Mouse (Mus musculus): Measurements from ENCODE around the gene Maged1. TPM values are rescaled to one million over a fixed set of nuclear protein-coding genes. Genes with fewer than 3 reads are reported as not detected.
A peak's percentile ranks its signal among the peaks of the same experiment; 100 is the strongest.

Gene Maged1
- polyA plus RNA-seq (2012; ENCODE audit: insufficient read depth, insufficient read length, missing spikeins), result 45.1 and 52.6 TPM in 2 replicates

DNA sequence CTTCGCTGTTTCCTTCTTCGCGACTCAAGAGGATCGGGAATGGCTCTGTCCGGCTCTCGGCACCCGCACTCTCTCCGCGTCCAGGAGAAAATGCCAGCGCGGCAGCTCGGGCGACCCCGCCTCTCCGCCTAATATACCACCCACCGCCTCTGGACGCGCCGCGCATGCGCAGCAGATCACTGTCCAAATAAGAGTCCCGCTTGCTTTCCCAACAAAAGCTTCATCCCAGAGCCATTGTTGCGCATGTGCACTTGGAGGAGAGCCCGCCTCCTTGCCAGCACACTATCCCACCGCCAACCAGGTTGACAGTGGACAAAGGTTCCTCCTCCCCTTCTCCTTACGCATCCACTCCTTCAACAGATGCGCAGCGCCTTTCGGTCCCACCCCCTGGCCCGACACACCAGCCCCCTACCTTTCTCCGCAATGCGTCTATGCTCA is at the start of gene Maged1:
TSS of gene Maged1 (minus strand) at position 226 of the 438 bp plus-strand sequence.
- no peak for TF ChIP-seq POLR2A (IDR thresholded peaks at IDR 0.05; ENCODE audit: borderline replicate concordance, low read depth, low read length)
- TF ChIP-seq CTCF (IDR thresholded peaks at IDR 0.05; ENCODE audit: low read depth, low read length), result no peak
- peak within 1 kb of the TSS; percentile 38; the same call in 1 of the 2 replicates for H3K27ac ChIP-seq (ENCODE audit: insufficient read depth, low read depth, low read length)

GRCm38 (mm10) chrX:94580251-94580650 is 38.3 kb upstream of the Maged1 start:
- no peak for TF ChIP-seq POLR2A (IDR thresholded peaks at IDR 0.05; ENCODE audit: borderline replicate concordance, low read depth, low read length)
- no peak for TF ChIP-seq CTCF (IDR thresholded peaks at IDR 0.05; ENCODE audit: low read depth, low read length)

More for the DNA sequence above, at the start of gene Maged1:
- Histone ChIP-seq H3K4me1 (ENCODE audit: control insufficient read depth, insufficient read depth, low read length) (peaks cover 10% of the 10 kb centered on the region), H3K4me3 (ENCODE audit: insufficient read depth, low read length) (peak within 1 kb of the TSS; percentile 81)

DNA sequence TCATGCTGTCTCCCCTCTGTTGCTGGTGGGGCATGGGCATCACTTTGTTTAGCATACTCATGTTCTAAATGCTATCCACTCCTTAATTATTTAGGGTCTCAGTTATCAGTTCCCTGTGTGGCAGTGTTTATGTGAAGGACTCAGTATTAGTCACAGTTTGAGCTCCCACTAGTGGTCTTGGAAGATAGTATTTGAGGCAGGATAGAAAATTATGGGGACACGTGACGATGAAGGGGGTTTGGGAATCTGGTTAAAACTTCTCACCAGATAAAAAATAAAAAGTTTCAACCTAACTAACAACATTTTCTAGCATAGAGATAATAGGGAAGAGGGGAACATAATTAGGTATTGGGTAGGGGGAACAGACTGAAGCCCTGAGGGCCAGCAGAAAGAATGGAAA is 22.8 kb upstream of the Maged1 start:
- no peak for TF ChIP-seq POLR2A (IDR thresholded peaks at IDR 0.05; ENCODE audit: borderline replicate concordance, low read depth, low read length)
- H3K27ac ChIP-seq (ENCODE audit: insufficient read depth, low read depth, low read length), result no peak overlapping the region
- no peaks in the 10 kb centered on the region for H3K4me1 ChIP-seq (ENCODE audit: control insufficient read depth, insufficient read depth, low read length)
- no peak overlapping the region for H3K4me3 ChIP-seq (ENCODE audit: insufficient read depth, low read length)

More at GRCm38 (mm10) chrX:94580251-94580650, 38.3 kb upstream of the Maged1 start:
- H3K4me1 ChIP-seq (ENCODE audit: control insufficient read depth, insufficient read depth, low read length), result no peaks in the 10 kb centered on the region
- H3K4me3 ChIP-seq (ENCODE audit: insufficient read depth, low read length), result no peak overlapping the region
- H3K27ac ChIP-seq (ENCODE audit: insufficient read depth, low read depth, low read length), result no peak overlapping the region

- Histone ChIP-seq H3K4me3 (ENCODE audit: insufficient read depth, low read length) (no peak overlapping the region), H3K4me1 (ENCODE audit: control insufficient read depth, insufficient read depth, low read length) (no peaks in the 10 kb centered on the region), H3K27ac (ENCODE audit: insufficient read depth, low read depth, low read length) (no peak overlapping the region)
- TF ChIP-seq POLR2A (IDR thresholded peaks at IDR 0.05; ENCODE audit: borderline replicate concordance, low read depth, low read length), result no peak
- TF ChIP-seq CTCF (IDR thresholded peaks at IDR 0.05; ENCODE audit: low read depth, low read length), result no peak
Measured at GRCm38 (mm10) chrX:94562392-94562791, 20.4 kb upstream of the Maged1 start.

DNA sequence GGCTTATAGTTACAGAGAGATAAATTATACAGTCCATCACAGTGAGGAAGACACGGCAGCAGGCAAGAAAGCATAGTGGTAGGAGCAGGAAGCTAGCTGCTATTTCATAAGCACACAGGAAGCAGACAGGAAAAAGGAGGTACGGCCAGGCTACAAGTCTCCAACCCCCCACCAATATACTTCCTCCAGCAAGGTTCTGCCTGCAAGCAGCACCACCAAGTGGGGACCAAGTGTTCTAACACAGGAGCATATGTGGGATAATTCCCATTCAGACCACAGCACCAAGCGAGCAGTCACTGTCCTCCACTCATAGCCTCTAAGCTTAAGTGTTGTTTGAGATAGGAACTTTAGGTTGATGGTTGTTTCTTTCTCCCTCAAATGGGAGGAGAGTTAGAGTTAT is 6.3 kb upstream of the Maged1 start:
- no peak for TF ChIP-seq CTCF (IDR thresholded peaks at IDR 0.05; ENCODE audit: low read depth, low read length)
- no peak for TF ChIP-seq POLR2A (IDR thresholded peaks at IDR 0.05; ENCODE audit: borderline replicate concordance, low read depth, low read length)
- H3K4me3 ChIP-seq (ENCODE audit: insufficient read depth, low read length), result no peak overlapping the region
- no peak overlapping the region for H3K27ac ChIP-seq (ENCODE audit: insufficient read depth, low read depth, low read length)
- H3K4me1 ChIP-seq (ENCODE audit: control insufficient read depth, insufficient read depth, low read length), result peaks cover 3% of the 10 kb centered on the region

GRCm38 (mm10) chrX:94545941-94546340 is 4.0 kb upstream of the Maged1 start:
- H3K4me1 ChIP-seq (ENCODE audit: control insufficient read depth, insufficient read depth, low read length), result peaks cover 10% of the 10 kb centered on the region
- TF ChIP-seq CTCF (IDR thresholded peaks at IDR 0.05; ENCODE audit: low read depth, low read length) (no peak), POLR2A (IDR thresholded peaks at IDR 0.05; ENCODE audit: borderline replicate concordance, low read depth, low read length) (no peak)
- H3K4me3 ChIP-seq (ENCODE audit: insufficient read depth, low read length), result no peak overlapping the region
- peak overlapping the region; percentile 42 for H3K27ac ChIP-seq (ENCODE audit: insufficient read depth, low read depth, low read length)

DNA sequence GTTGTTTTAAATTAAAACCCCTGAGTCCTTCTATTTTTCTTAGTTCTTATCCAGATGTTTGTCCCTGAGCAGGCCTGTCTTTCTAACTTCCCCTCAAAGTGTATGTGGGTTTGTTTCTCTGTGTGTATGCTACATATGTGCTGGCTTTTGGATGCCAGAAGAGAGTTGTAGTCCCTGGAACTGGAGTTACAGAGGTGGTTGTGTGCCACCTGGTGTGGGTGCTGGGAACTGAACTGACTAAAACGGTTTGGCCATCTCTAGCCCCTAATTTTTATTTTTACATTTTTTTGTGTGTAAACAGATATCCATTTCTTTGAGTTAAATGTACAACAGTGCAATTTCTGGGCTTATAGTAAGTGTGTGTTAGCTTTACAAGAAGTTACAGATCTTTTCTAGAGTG is 3.0 kb upstream of the Maged1 start:
- no peak for TF ChIP-seq CTCF (IDR thresholded peaks at IDR 0.05; ENCODE audit: low read depth, low read length)
- no peak for TF ChIP-seq POLR2A (IDR thresholded peaks at IDR 0.05; ENCODE audit: borderline replicate concordance, low read depth, low read length)
- peaks cover 10% of the 10 kb centered on the region for H3K4me1 ChIP-seq (ENCODE audit: control insufficient read depth, insufficient read depth, low read length)
- no peak overlapping the region for H3K4me3 ChIP-seq (ENCODE audit: insufficient read depth, low read length)
- H3K27ac ChIP-seq (ENCODE audit: insufficient read depth, low read depth, low read length), result no peak overlapping the region

GRCm38 (mm10) chrX:94542536-94542935 is 593 bp upstream of the Maged1 start:
- TF ChIP-seq POLR2A (IDR thresholded peaks at IDR 0.05; ENCODE audit: borderline replicate concordance, low read depth, low read length) (no peak), CTCF (IDR thresholded peaks at IDR 0.05; ENCODE audit: low read depth, low read length) (no peak)
- Histone ChIP-seq H3K4me1 (ENCODE audit: control insufficient read depth, insufficient read depth, low read length) (peaks cover 10% of the 10 kb centered on the region), H3K4me3 (ENCODE audit: insufficient read depth, low read length) (peak overlapping the region; percentile 81), H3K27ac (ENCODE audit: insufficient read depth, low read depth, low read length) (no peak overlapping the region)

DNA sequence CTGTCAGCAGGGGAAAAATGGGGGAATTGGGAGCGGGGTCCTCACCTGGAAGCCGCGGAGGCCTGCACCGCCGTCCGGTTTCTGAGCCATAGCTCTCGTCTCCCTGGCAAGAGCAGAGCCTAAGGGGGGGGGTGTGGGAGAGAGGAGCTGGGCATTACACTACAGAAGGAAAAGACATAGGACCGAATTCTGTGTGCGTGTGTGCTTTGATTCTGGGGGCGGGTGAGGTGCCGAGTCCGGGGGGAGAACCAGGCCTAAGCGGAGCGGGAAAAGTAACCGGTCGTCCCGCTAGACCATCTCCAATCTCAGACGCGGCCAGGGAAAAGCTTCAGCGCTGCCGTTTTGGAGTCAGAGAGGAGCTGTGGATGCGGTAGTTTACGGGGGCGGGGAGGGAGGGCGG is 737 bp downstream of the Maged1 start:
- Histone ChIP-seq H3K4me1 (ENCODE audit: control insufficient read depth, insufficient read depth, low read length) (peaks cover 8% of the 10 kb centered on the region), H3K4me3 (ENCODE audit: insufficient read depth, low read length) (peak overlapping the region; percentile 81), H3K27ac (ENCODE audit: insufficient read depth, low read depth, low read length) (0 out of 2 replicates have a peak overlapping the region, but pooled peaks have one; percentile 11)
- no peak for TF ChIP-seq CTCF (IDR thresholded peaks at IDR 0.05; ENCODE audit: low read depth, low read length)
- TF ChIP-seq POLR2A (IDR thresholded peaks at IDR 0.05; ENCODE audit: borderline replicate concordance, low read depth, low read length), result no peak

DNA sequence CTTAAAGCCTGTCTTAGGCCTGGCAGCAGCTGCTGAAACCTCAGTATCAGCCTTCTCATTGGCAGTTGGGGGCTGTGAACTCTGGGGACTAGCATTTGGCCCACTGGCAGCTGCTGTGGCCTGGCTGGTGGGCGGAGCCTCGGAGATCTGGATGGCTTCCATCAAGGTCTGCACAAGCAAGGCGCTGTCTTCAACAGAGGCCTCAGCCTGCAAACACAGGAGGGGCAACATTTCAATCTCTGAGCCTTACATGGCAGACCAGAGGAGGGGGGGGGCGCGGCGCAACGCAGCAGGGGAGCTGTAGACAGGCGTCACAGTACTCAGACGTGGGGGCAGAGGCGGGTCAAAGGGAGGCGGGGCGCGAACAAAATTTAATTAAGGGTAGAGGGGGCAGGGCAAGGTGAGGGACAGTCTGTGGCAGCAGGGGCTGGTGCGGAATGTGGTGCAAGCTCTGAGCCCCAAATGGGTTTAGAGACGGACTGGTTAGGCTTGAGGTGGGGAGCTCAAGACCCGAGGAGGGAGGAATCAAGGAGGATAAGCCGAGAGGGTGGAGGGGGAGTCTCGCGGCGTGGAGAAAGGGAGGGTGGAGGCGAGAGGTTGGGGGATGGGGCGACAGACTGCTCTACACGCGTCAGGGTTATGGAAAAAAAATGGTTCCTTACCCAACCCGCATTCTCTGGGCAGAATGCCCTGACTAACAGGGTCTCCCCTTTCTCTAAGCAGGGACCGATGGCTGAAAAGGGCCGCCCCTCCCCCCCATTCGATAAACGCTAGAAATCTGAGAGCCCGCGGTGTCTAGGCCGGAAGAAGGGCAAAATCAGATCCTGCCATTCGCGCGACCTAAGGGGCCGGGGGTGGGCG is 1.4 kb downstream of the Maged1 start:
- no peak for TF ChIP-seq POLR2A (IDR thresholded peaks at IDR 0.05; ENCODE audit: borderline replicate concordance, low read depth, low read length)
- no peak for TF ChIP-seq CTCF (IDR thresholded peaks at IDR 0.05; ENCODE audit: low read depth, low read length)
- H3K27ac ChIP-seq (ENCODE audit: insufficient read depth, low read depth, low read length), result 0 out of 2 replicates have a peak overlapping the region, but pooled peaks have one; percentile 11
- peak overlapping the region; percentile 81 for H3K4me3 ChIP-seq (ENCODE audit: insufficient read depth, low read length)
- peaks cover 7% of the 10 kb centered on the region for H3K4me1 ChIP-seq (ENCODE audit: control insufficient read depth, insufficient read depth, low read length)
